Mouse (Mus musculus): ENCODE measurements around the gene Cubn. TPM values are rescaled to one million over a fixed set of nuclear protein-coding genes. Genes with fewer than 3 reads are reported as not detected.

Cubn gene
- total RNA-seq, 1 experiment from 2014 or later = 0.41 TPM

GRCm38 (mm10) chr2:13234796-13235195, 256.8 kb downstream of the Cubn start:
- no peak for DNase-seq

GRCm38 (mm10) chr2:13233902-13234301, 257.7 kb downstream of the Cubn start:
- DNase-seq = no peak

- DNase-seq = no peak
Observed at GRCm38 (mm10) chr2:13233254-13233835, 258.3 kb downstream of the Cubn start.

- DNase-seq = no peak
Observed at GRCm38 (mm10) chr2:13232305-13232704, 259.3 kb downstream of the Cubn start.

- DNase-seq = no peak
Observed at GRCm38 (mm10) chr2:13229686-13230085, 261.9 kb downstream of the Cubn start.

Other genes starting within 250 kb of the Cubn start
- gene Rsu1, start 220.4 kb downstream of the Cubn start, total RNA-seq (2021) = 70.3 and 84.0 TPM in 2 replicates
- gene Trdmt1, start 52.9 kb upstream of the Cubn start, total RNA-seq (2021) = 3.0 and 8.0 TPM in 2 replicates
- gene Vim, start 82.1 kb upstream of the Cubn start, total RNA-seq (2021) = 281 and 438 TPM in 2 replicates